Mouse (Mus musculus) CH12.LX (cell line): Measurements from ENCODE around the gene Gm17455. TPM values are rescaled to one million over a fixed set of nuclear protein-coding genes. Genes with fewer than 3 reads are reported as not detected.

ENCODE experiments used
- DNase-seq: peaks from one replicate; pipeline ENCODE4 v3.0.0-alpha.2; 2013; ENCODE audit errors: extremely low read depth
- H3K27ac ChIP-seq: 2 replicates; pipeline ENCODE4 v1.5.1; 2012; ENCODE audit warnings: low read depth, mild to moderate bottlenecking, control low read depth, moderate library complexity; ENCODE audit not compliant: insufficient read depth
- H3K27me3 ChIP-seq: replicated peaks from 2 replicates; pipeline ENCODE3; 2012; ENCODE audit warnings: inconsistent platforms
- H3K36me3 ChIP-seq, 2 experiments: replicated peaks in 1 of 2; 2 replicates each; pipeline versions ENCODE3 to v1.6.1; 2012; ENCODE audit warnings: inconsistent platforms in 1 of 2, low read length in 1 of 2, mild to moderate bottlenecking in 1 of 2, mixed read lengths in 1 of 2, moderate library complexity in 1 of 2; ENCODE audit not compliant: control insufficient read depth in 1 of 2, insufficient read depth in 1 of 2
- H3K4me1 ChIP-seq, 2 experiments: 2 replicates each; pipeline ENCODE4 v1.6.1; 2012; ENCODE audit warnings: inconsistent platforms in 1 of 2, moderate library complexity in 1 of 2; ENCODE audit not compliant: insufficient read depth in 2 of 2, control insufficient read depth in 1 of 2
- H3K4me2 ChIP-seq: 2 replicates; pipeline ENCODE4 v1.6.1; 2012; ENCODE audit warnings: low read depth, mild to moderate bottlenecking, control low read depth; ENCODE audit not compliant: poor library complexity, insufficient read depth, severe bottlenecking
- H3K4me3 ChIP-seq, 3 experiments: fragments of 150-350 bp in 1 of 3; sonication (generic) in 1 of 3; replicated peaks in 1 of 3; 2 replicates each; pipeline versions ENCODE3 to v1.5.1; 2011 to 2012; ENCODE audit warnings: low read depth in 2 of 3, low read length in 2 of 3, mild to moderate bottlenecking in 2 of 3, moderate library complexity in 2 of 3, control low read depth in 1 of 3, improper control_type of control experiment in 1 of 3, inconsistent platforms in 1 of 3, mixed read lengths in 1 of 3; ENCODE audit not compliant: poor library complexity in 1 of 3
- H3K79me2 ChIP-seq: replicated peaks from 2 replicates; pipeline ENCODE4 v1.6.1; 2012; ENCODE audit warnings: mild to moderate bottlenecking, moderate library complexity; ENCODE audit not compliant: control insufficient read depth, poor library complexity, insufficient read depth, severe bottlenecking; ENCODE audit errors: extremely low read depth
- H3K9ac ChIP-seq: 2 replicates; pipeline ENCODE4 v1.6.1; 2012; ENCODE audit warnings: low read depth, mild to moderate bottlenecking, control low read depth, moderate library complexity; ENCODE audit not compliant: insufficient read depth
- H3K9me3 ChIP-seq: replicated peaks from 2 replicates; pipeline ENCODE3; 2012; ENCODE audit warnings: low read length, inconsistent platforms, mixed read lengths
- BHLHE40 ChIP-seq: IDR thresholded peaks from 2 replicates; pipeline ENCODE4 v1.6.1; 2011; ENCODE audit warnings: mild to moderate bottlenecking, low read depth, low read length, improper control_type of control experiment
- CHD1 ChIP-seq: IDR thresholded peaks from 2 replicates; pipeline ENCODE4 v1.6.1; 2012; ENCODE audit warnings: low read depth, low read length, improper control_type of control experiment, inconsistent platforms
- CHD2 ChIP-seq: IDR thresholded peaks from 2 replicates; pipeline ENCODE4 v1.6.1; 2011; ENCODE audit warnings: low read length, improper control_type of control experiment
- CTCF ChIP-seq, 2 experiments: IDR thresholded peaks in 1 of 2; conservative IDR thresholded peaks in 1 of 2; 2 replicates each; pipeline ENCODE4 v1.5.1; 2011 to 2012; ENCODE audit warnings: low read depth in 2 of 2, low read length in 2 of 2, improper control_type of control experiment in 1 of 2, inconsistent platforms in 1 of 2, mild to moderate bottlenecking in 1 of 2, moderate library complexity in 1 of 2
- ELF1 ChIP-seq: IDR thresholded peaks from 2 replicates; pipeline ENCODE4 v1.6.1; 2014; ENCODE audit warnings: low read depth, mild to moderate bottlenecking, inconsistent platforms, low read length, improper control_type of control experiment
- HCFC1 ChIP-seq: IDR thresholded peaks from 2 replicates; pipeline ENCODE4 v1.6.1; 2012; ENCODE audit warnings: low read depth, mild to moderate bottlenecking, inconsistent platforms, low read length, improper control_type of control experiment
- JUN ChIP-seq: IDR thresholded peaks from 2 replicates; pipeline ENCODE4 v1.6.1; 2011; ENCODE audit warnings: low read depth, mild to moderate bottlenecking, low read length, improper control_type of control experiment, moderate library complexity; ENCODE audit not compliant: insufficient read depth
- MAFK ChIP-seq: IDR thresholded peaks from 2 replicates; pipeline ENCODE4 v1.6.1; 2011; ENCODE audit warnings: low read length, improper control_type of control experiment; ENCODE audit not compliant: insufficient replicate concordance
- MAX ChIP-seq: IDR thresholded peaks from 2 replicates; pipeline ENCODE4 v1.6.1; 2011; ENCODE audit warnings: low read length, improper control_type of control experiment
- MEF2A ChIP-seq: IDR thresholded peaks from 2 replicates; pipeline ENCODE4 v1.6.1; 2014; ENCODE audit warnings: low read depth, mild to moderate bottlenecking, inconsistent platforms, low read length, improper control_type of control experiment, borderline replicate concordance
- MXI1 ChIP-seq: IDR thresholded peaks from 2 replicates; pipeline ENCODE4 v1.6.1; 2011; ENCODE audit warnings: mild to moderate bottlenecking, low read depth, low read length, improper control_type of control experiment
- MYC ChIP-seq: IDR thresholded peaks from 2 replicates; pipeline ENCODE4 v1.6.1; 2011; ENCODE audit warnings: low read depth, mild to moderate bottlenecking, improper control_type of control experiment, low read length
- NRF1 ChIP-seq: IDR thresholded peaks from 2 replicates; pipeline ENCODE4 v1.6.1; 2014; ENCODE audit warnings: low read depth, mild to moderate bottlenecking, inconsistent platforms, low read length, improper control_type of control experiment, moderate library complexity
- POLR2A ChIP-seq: IDR thresholded peaks from 2 replicates; pipeline ENCODE4 v1.6.1; 2011; ENCODE audit warnings: low read depth, mild to moderate bottlenecking, improper control_type of control experiment, low read length
- POLR2AphosphoS2 ChIP-seq: IDR thresholded peaks from 2 replicates; pipeline ENCODE4 v1.6.1; 2011; ENCODE audit warnings: low read depth, low read length, improper control_type of control experiment
- RAD21 ChIP-seq: IDR thresholded peaks from 2 replicates; pipeline ENCODE4 v1.6.1; 2011; ENCODE audit warnings: low read depth, mild to moderate bottlenecking, low read length, improper control_type of control experiment, moderate library complexity
- SIN3A ChIP-seq: IDR thresholded peaks from 2 replicates; pipeline ENCODE4 v1.6.1; 2012; ENCODE audit warnings: low read length, improper control_type of control experiment, inconsistent platforms
- SMC3 ChIP-seq: IDR thresholded peaks from 2 replicates; pipeline ENCODE4 v1.6.1; 2011; ENCODE audit warnings: low read depth, low read length, improper control_type of control experiment
- USF2 ChIP-seq: conservative IDR thresholded peaks from 2 replicates; pipeline ENCODE4 v1.6.1; 2011; ENCODE audit warnings: low read depth, low read length, improper control_type of control experiment
- ZC3H11A ChIP-seq: IDR thresholded peaks from 2 replicates; pipeline ENCODE4 v1.6.1; 2012; ENCODE audit warnings: low read depth, mild to moderate bottlenecking, inconsistent platforms, low read length, improper control_type of control experiment
- dilution Hi-C: fragments of 300-500 bp; cut with MboI; formaldehyde crosslinking; loops from 2 replicates; pipeline ENCODE4 v1.14.3; 2020; ENCODE audit warnings: low sequenced_read_pairs; ENCODE audit not compliant: extremely low pct_unique_long_range_greater_than_20kb, extremely low pct_ligation_motif_present
- in situ Hi-C: fragments of 300-500 bp; cut with MboI; formaldehyde crosslinking; loops from 3 replicates; pipeline ENCODE4 v1.14.3; 2019; ENCODE audit warnings: low sequenced_read_pairs, low pct_ligation_motif_present, low pct_unique_long_range_greater_than_20kb, mixed read lengths
- polyA plus RNA-seq: library from polyadenylated mRNA; unstranded; fragments of >175 nt; gene quantifications from 2 replicates; pipeline ENCODE4 v1.2.1, GENCODE M21; 2012; ENCODE audit warnings: low read depth; ENCODE audit not compliant: insufficient read length
- total RNA-seq, 2 experiments: library from RNA; depleted of rRNA; stranded (reverse); fragments of 300-350 nt in 1 of 2; fragments of >200 nt in 1 of 2; gene quantifications; 2 replicates each; pipeline ENCODE4 v1.2.3; 2012 to 2014

Gm17455 gene
- total and polyA plus RNA-seq, 3 experiments = not detected

DNA sequence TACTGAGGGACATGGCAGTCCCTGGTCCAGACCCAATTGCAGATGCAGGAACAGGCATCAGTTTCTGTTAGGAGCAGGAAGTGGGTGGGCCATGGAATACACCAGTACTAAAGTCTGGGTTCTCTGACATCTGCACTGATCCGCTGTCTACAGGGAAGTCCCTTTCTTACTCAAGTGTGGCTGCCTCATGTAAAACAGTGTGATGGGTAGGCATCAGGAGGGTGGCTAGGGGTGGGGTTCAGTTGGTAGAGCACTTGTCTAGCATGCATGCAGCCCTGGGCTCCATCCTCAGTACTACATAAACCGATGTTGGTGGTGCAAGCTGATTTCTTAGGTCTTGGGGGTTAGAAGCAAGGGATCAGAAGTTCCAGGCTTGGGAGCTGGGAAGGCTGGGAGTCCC lies 14.2 kb downstream of the Gm17455 start:
- Histone ChIP-seq H3K4me3 (no peak overlapping the region), H3K79me2 (no peaks in the 10 kb centered on the region), H3K36me3 (no peaks in the 10 kb centered on the region), H3K9ac (no peak overlapping the region), H3K4me1 (peaks cover 6 to 33% of the 10 kb centered on the region in 2 experiments), H3K27me3 (peaks cover 18% of the 10 kb centered on the region), H3K4me2 (no peak overlapping the region), H3K9me3 (no peaks in the 10 kb centered on the region), H3K27ac (no peak overlapping the region)
- DNase-seq = peak; percentile 70
- in situ Hi-C loops (loop anchor here (5.0 to 10.0 kb wide), 3 partner anchors 111 to 339 kb away; partner anchors contain the start of gene Slc29a3), dilution Hi-C loops (no loop called here)
- TF ChIP-seq HCFC1 = no peak
- 0 out of 2 replicates have a peak, but pooled peaks have one; percentile 43 for TF ChIP-seq ELF1
- TF ChIP-seq BHLHE40 = no peak

- Histone ChIP-seq H3K36me3 (no peaks in the 10 kb centered on the region), H3K4me1 (peaks cover 6 to 40% of the 10 kb centered on the region in 2 experiments), H3K27ac (no peak overlapping the region), H3K4me3 (no peak overlapping the region), H3K9me3 (no peaks in the 10 kb centered on the region), H3K4me2 (no peak overlapping the region), H3K9ac (no peak overlapping the region), H3K27me3 (peaks cover 5% of the 10 kb centered on the region), H3K79me2 (no peaks in the 10 kb centered on the region)
- no peak for DNase-seq
- TF ChIP-seq SIN3A (no peak), ZC3H11A (no peak), MAFK (no peak), MYC (no peak), MXI1 (no peak), JUN (no peak), POLR2A (no peak), POLR2AphosphoS2 (no peak), USF2 (no peak), CHD2 (no peak), MAX (no peak), CHD1 (no peak)
- in situ Hi-C loops = loop anchor here (10.0 kb wide), 1 partner anchor 108 kb away; no protein-coding TSS in a partner anchor
- dilution Hi-C loops = no loop called here
These were observed 17.5 kb downstream of the Gm17455 start for GRCm38 (mm10) chr10:60417041-60417440.

DNA sequence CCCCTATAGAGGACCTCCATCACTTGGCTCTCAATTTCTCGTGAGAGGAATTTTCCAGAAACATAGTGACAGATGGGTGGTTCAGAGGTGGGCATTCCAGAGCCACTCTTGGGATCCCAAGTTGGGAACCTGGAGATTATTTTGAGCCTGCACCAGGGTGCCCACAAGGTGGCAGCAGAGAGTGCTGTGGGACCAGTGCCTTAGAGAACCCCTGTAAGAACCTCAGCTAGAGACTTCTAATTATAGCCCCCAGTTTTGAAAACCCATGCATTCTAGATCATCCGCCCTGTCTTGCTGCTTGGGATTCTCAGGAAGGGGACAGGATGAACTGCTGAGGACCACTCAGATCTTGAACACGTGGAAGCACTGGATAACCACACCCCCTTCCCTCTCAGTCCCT lies 18.6 kb downstream of the Gm17455 start:
- H3K4me1 ChIP-seq = peaks cover 6 to 29% of the 10 kb centered on the region in 2 experiments
- peak; percentile 59 for DNase-seq
- H3K27me3 ChIP-seq = peaks cover 5% of the 10 kb centered on the region
- in situ Hi-C loops = loop anchor here (10.0 kb wide), 1 partner anchor 107 kb away; no protein-coding TSS in a partner anchor
- no peaks in the 10 kb centered on the region for H3K36me3 ChIP-seq
- H3K4me2 ChIP-seq = no peak overlapping the region
- dilution Hi-C loops = no loop called here
- TF ChIP-seq ZC3H11A (peak; percentile 26; the same call in 1 of the 2 replicates), RAD21 (peak; percentile 62), SMC3 (peak; percentile 87), CTCF (conservative IDR thresholded peaks at IDR 0.05 in 1 of 2, IDR thresholded peaks at IDR 0.05 in 1 of 2; ENCODE audit: low read depth in 2 of 2, low read length in 2 of 2) (peak; percentile 83 to 90), MEF2A (0 out of 2 replicates have a peak, but pooled peaks have one; percentile 18), NRF1 (no peak)
- no peak overlapping the region for H3K9ac ChIP-seq
- no peaks in the 10 kb centered on the region for H3K9me3 ChIP-seq
- H3K4me3 ChIP-seq = no peak overlapping the region
- H3K79me2 ChIP-seq = no peaks in the 10 kb centered on the region
- H3K27ac ChIP-seq = no peak overlapping the region
